Mouse (Mus musculus): ENCODE data around the gene Mical1.

The Mical1 gene

GRCm38 (mm10) chr10:41523386-41523785 lies 47.3 kb downstream of the Mical1 start:
- no peak for DNase-seq

- no peak for DNase-seq
These were observed 49.6 kb downstream of the Mical1 start for GRCm38 (mm10) chr10:41525696-41526095.

GRCm38 (mm10) chr10:41529972-41530371 lies 53.9 kb downstream of the Mical1 start:
- DNase-seq = no peak

GRCm38 (mm10) chr10:41535991-41536390 lies 59.9 kb downstream of the Mical1 start:
- DNase-seq = no peak

Measured in cerebellum, adult 9-10 months (tissue).